8 mouse cellular contexts compared by ENCODE assay signal in genomic region chr14:26969164-26969563, GRCm38 (mm10). TPM values are rescaled to one million over a fixed set of nuclear protein-coding genes. Genes with fewer than 3 reads are reported as not detected.
DNase-seq lines count a peak whose midpoint lies in the region; ATAC-seq and TF ChIP-seq lines count a peak whose summit lies in the region.

No protein-coding gene starts in this region.

- H3K27me3 ChIP-seq in heart, embryonic 15.5 days, result no peaks in the 10 kb centered on the region
- no peaks in the 10 kb centered on the region for H3K27me3 ChIP-seq in embryonic facial prominence, embryonic 11.5 days (ENCODE audit: control insufficient read depth, insufficient read depth, low read length)
- H3K27me3 ChIP-seq in hindbrain, postnatal 0 days (ENCODE audit: insufficient read depth, low read length), result no peaks in the 10 kb centered on the region
- no peaks in the 10 kb centered on the region for H3K27me3 ChIP-seq in midbrain, embryonic 14.5 days (ENCODE audit: control insufficient read depth, insufficient read depth, low read length)

- H3K4me2 ChIP-seq in heart, embryonic 15.5 days, result peak overlapping the region; percentile 74
- peak overlapping the region; percentile 57 for H3K4me2 ChIP-seq in embryonic facial prominence, embryonic 11.5 days (ENCODE audit: low read depth, low read length)
- peak overlapping the region; percentile 77 for H3K4me2 ChIP-seq in hindbrain, postnatal 0 days (ENCODE audit: low read depth, low read length)
- peak overlapping the region; percentile 74 for H3K4me2 ChIP-seq in midbrain, embryonic 14.5 days (ENCODE audit: low read length)

- H3K36me3 ChIP-seq in heart, embryonic 15.5 days, result no peaks in the 10 kb centered on the region
- no peaks in the 10 kb centered on the region for H3K36me3 ChIP-seq in embryonic facial prominence, embryonic 11.5 days (replicated peaks; ENCODE audit: control insufficient read depth, insufficient read depth, low read depth, low read length)
- H3K36me3 ChIP-seq in hindbrain, postnatal 0 days (ENCODE audit: insufficient read depth, low read length), result no peaks in the 10 kb centered on the region
- no peaks in the 10 kb centered on the region for H3K36me3 ChIP-seq in midbrain, embryonic 14.5 days (ENCODE audit: control insufficient read depth, insufficient read depth, low read length)

- no peak for TF ChIP-seq CTCF in hindbrain, postnatal 0 days (IDR thresholded peaks at IDR 0.05; ENCODE audit: low read depth)

- no peak for ATAC-seq in heart, embryonic 15.5 days (replicated peaks; ENCODE audit: insufficient number of reproducible peaks, insufficient read depth, low FRiP score, low read depth)
- ATAC-seq in embryonic facial prominence, embryonic 11.5 days (replicated peaks; ENCODE audit: insufficient number of reproducible peaks, low FRiP score, low TSS enrichment, low read depth), result no peak
- ATAC-seq in hindbrain, postnatal 0 days, result no peak
- ATAC-seq in midbrain, embryonic 14.5 days (ENCODE audit: low FRiP score, low TSS enrichment), result no peak

- H3K9me3 ChIP-seq in heart, embryonic 15.5 days (replicated peaks), result no peaks in the 10 kb centered on the region
- H3K9me3 ChIP-seq in embryonic facial prominence, embryonic 11.5 days (replicated peaks; ENCODE audit: control insufficient read depth, low read length), result no peaks in the 10 kb centered on the region
- H3K9me3 ChIP-seq in hindbrain, postnatal 0 days (ENCODE audit: low read length), result no peaks in the 10 kb centered on the region
- no peaks in the 10 kb centered on the region for H3K9me3 ChIP-seq in midbrain, embryonic 14.5 days (ENCODE audit: control insufficient read depth, low read length)

- 69% methylated on average over 3 of the region's 3 CpGs for WGBS in heart, embryonic 15.5 days
- 89% methylated on average over 3 of the region's 3 CpGs for WGBS in embryonic facial prominence, embryonic 11.5 days
- 66% methylated on average over 3 of the region's 3 CpGs for WGBS in hindbrain, postnatal 0 days
- WGBS in midbrain, embryonic 14.5 days, result 83% methylated on average over 3 of the region's 3 CpGs

- DNase-seq in heart, postnatal 36 days, result no peak
- DNase-seq in embryonic facial prominence, embryonic 11.5 days (ENCODE audit: low spot score), result no peak
- DNase-seq in hindbrain, postnatal 0 days (ENCODE audit: low spot score), result no peak
- no peak for DNase-seq in midbrain, embryonic 14.5 days
- no peak for DNase-seq in spleen, postnatal 36 days (ENCODE audit: low spot score in 2 of 2)
- no peak for DNase-seq in layer of hippocampus, postnatal 14 days (ENCODE audit: low spot score in 2 of 2)
- no peak for DNase-seq in thymus, postnatal 36 days

- peak overlapping the region; percentile 95 for H3K4me3 ChIP-seq in heart, embryonic 15.5 days
- H3K4me3 ChIP-seq in embryonic facial prominence, embryonic 11.5 days (ENCODE audit: low read depth, low read length), result peak overlapping the region; percentile 93
- H3K4me3 ChIP-seq in hindbrain, postnatal 0 days (ENCODE audit: low read length), result peak overlapping the region; percentile 96
- H3K4me3 ChIP-seq in midbrain, embryonic 14.5 days (replicated peaks; ENCODE audit: low read depth, low read length), result peak overlapping the region; percentile 95

- no peak overlapping the region for H3K27ac ChIP-seq in heart, embryonic 15.5 days
- no peak overlapping the region for H3K27ac ChIP-seq in embryonic facial prominence, embryonic 11.5 days (replicated peaks; ENCODE audit: low read depth, low read length)
- peak overlapping the region; percentile 97; the same call in 1 of the 2 replicates for H3K27ac ChIP-seq in hindbrain, postnatal 0 days
- H3K27ac ChIP-seq in midbrain, embryonic 14.5 days (replicated peaks; ENCODE audit: low read depth, low read length), result no peak overlapping the region

- H3K9ac ChIP-seq in heart, embryonic 15.5 days, result 0 out of 2 replicates have a peak overlapping the region, but pooled peaks have one; percentile 94
- H3K9ac ChIP-seq in embryonic facial prominence, embryonic 11.5 days (replicated peaks; ENCODE audit: low read length), result peak overlapping the region; percentile 92; the same call in 1 of the 2 replicates
- H3K9ac ChIP-seq in hindbrain, postnatal 0 days (replicated peaks; ENCODE audit: low read length), result peak overlapping the region; percentile 97
- H3K9ac ChIP-seq in midbrain, embryonic 14.5 days (replicated peaks; ENCODE audit: low read length), result peak overlapping the region; percentile 95

- intact Hi-C loops in heart, postnatal 36 days (cut with DNase I), result loop anchor here (5.0 kb wide), 1 partner anchor 437 kb away; the partner anchor contains the start of gene Slmap

- peaks cover 8% of the 10 kb centered on the region for H3K4me1 ChIP-seq in heart, embryonic 15.5 days (replicated peaks)
- no peaks in the 10 kb centered on the region for H3K4me1 ChIP-seq in embryonic facial prominence, embryonic 11.5 days (ENCODE audit: control insufficient read depth, insufficient read depth, low read length)
- peaks cover 5% of the 10 kb centered on the region; the same call in 1 of the 2 replicates for H3K4me1 ChIP-seq in hindbrain, postnatal 0 days (ENCODE audit: insufficient read depth, low read length)
- H3K4me1 ChIP-seq in midbrain, embryonic 14.5 days (ENCODE audit: control insufficient read depth, insufficient read depth, low read length), result peaks cover 9% of the 10 kb centered on the region

RNA-seq across cellular contexts. Expression of gene Appl1, which starts 1.9 kb away (rescaled TPM):
- polyA plus RNA-seq in heart, embryonic 15.5 days (2015; fragmentation: Nextera tagmentation; extraction: Ambion mirVana), result 27.0 and 32.4 TPM in 2 replicates
- 10 to 100 TPM; 19.7 to 21.8 TPM for total RNA-seq in heart, postnatal 36 days (2021)
- polyA plus RNA-seq in embryonic facial prominence, embryonic 11.5 days (2014; fragmentation: Nextera tagmentation; extraction: Ambion mirVana), result 42.5 and 45.9 TPM in 2 replicates
- 33.0 and 35.1 TPM in 2 replicates for total RNA-seq in hindbrain, postnatal 0 days (2014; rRNA removed)
- polyA plus RNA-seq in hindbrain, postnatal 0 days (2015; fragmentation: Nextera tagmentation; extraction: Ambion mirVana), result 64.0 and 64.7 TPM in 2 replicates
- polyA plus RNA-seq in midbrain, embryonic 14.5 days (2014; fragmentation: Nextera tagmentation; extraction: Ambion mirVana), result 87.3 and 88.5 TPM in 2 replicates
- 10 to 100 TPM; 58.3 to 61.3 TPM for total RNA-seq in layer of hippocampus, postnatal 14 days (2021)

RNA-seq across cellular contexts. Expression of gene Hesx1, which starts 25.1 kb away (rescaled TPM):
- polyA plus RNA-seq in heart, embryonic 15.5 days (2015; fragmentation: Nextera tagmentation; extraction: Ambion mirVana), result 0.43 TPM in 1 of 2 replicates, not detected in the other
- total RNA-seq in heart, postnatal 36 days (2021), result not detected
- polyA plus RNA-seq in embryonic facial prominence, embryonic 11.5 days (2014; fragmentation: Nextera tagmentation; extraction: Ambion mirVana), result 1.4 and 3.4 TPM in 2 replicates
- 0.25 TPM in 1 of 2 replicates, not detected in the other for total RNA-seq in hindbrain, postnatal 0 days (2014; rRNA removed)
- polyA plus RNA-seq in hindbrain, postnatal 0 days (2015; fragmentation: Nextera tagmentation; extraction: Ambion mirVana), result 0.19 and 0.59 TPM in 2 replicates
- not detected in 2 replicates for polyA plus RNA-seq in midbrain, embryonic 14.5 days (2014; fragmentation: Nextera tagmentation; extraction: Ambion mirVana)
- not detected for total RNA-seq in layer of hippocampus, postnatal 14 days (2021)
